Mouse (Mus musculus) megakaryocyte, embryonic 14.5 days (primary cell): ENCODE results near the gene Pla2g7. TPM values are rescaled to one million over a fixed set of nuclear protein-coding genes. Genes with fewer than 3 reads are reported as not detected.

Source experiments
- H3K27me3 ChIP-seq: replicated peaks from 2 replicates; pipeline ENCODE3; 2012; ENCODE audit warnings: inconsistent platforms
- H3K36me3 ChIP-seq: replicated peaks from 2 replicates; pipeline ENCODE3; 2012; ENCODE audit warnings: low read length, inconsistent platforms, mixed read lengths
- H3K4me1 ChIP-seq: 2 replicates; pipeline ENCODE4 v1.6.1; 2012; ENCODE audit warnings: inconsistent platforms
- H3K4me3 ChIP-seq: replicated peaks from 2 replicates; pipeline ENCODE3; 2012; ENCODE audit warnings: moderate library complexity, mild to moderate bottlenecking, inconsistent platforms
- H3K9me3 ChIP-seq: 2 replicates; pipeline ENCODE4 v1.6.1; 2012; ENCODE audit warnings: inconsistent platforms
- FLI1 ChIP-seq: IDR thresholded peaks from 2 replicates; pipeline ENCODE4 v1.6.1; 2012; ENCODE audit warnings: low read length, inconsistent platforms, mixed read lengths
- GATA1 ChIP-seq: IDR thresholded peaks from 3 replicates; pipeline ENCODE4 v1.6.1; 2012; ENCODE audit warnings: mixed read lengths, low read length, inconsistent platforms, borderline replicate concordance
- polyA plus RNA-seq: library from polyadenylated mRNA; stranded (reverse); fragments of >175 nt; gene quantifications from 2 replicates; pipeline ENCODE4 v1.2.3, GENCODE M21; 2012; ENCODE audit warnings: low replicate concordance; ENCODE audit not compliant: insufficient read depth

Pla2g7 gene
- polyA plus RNA-seq, 1 experiment, result 6.2 TPM

GRCm38 (mm10) chr17:43580456-43580855, 12.6 kb downstream of the Pla2g7 start:
- Histone ChIP-seq H3K36me3 (no peaks in the 10 kb centered on the region), H3K27me3 (no peaks in the 10 kb centered on the region), H3K4me1 (no peaks in the 10 kb centered on the region), H3K4me3 (no peak overlapping the region), H3K9me3 (no peaks in the 10 kb centered on the region)
- TF ChIP-seq FLI1 (no peak), GATA1 (no peak)

- Histone ChIP-seq H3K4me1 (no peaks in the 10 kb centered on the region), H3K9me3 (no peaks in the 10 kb centered on the region), H3K4me3 (no peak overlapping the region), H3K27me3 (no peaks in the 10 kb centered on the region), H3K36me3 (no peaks in the 10 kb centered on the region)
- TF ChIP-seq GATA1, result no peak
- TF ChIP-seq FLI1, result no peak
Measured at GRCm38 (mm10) chr17:43581012-43581467, 13.1 kb downstream of the Pla2g7 start.

GRCm38 (mm10) chr17:43584771-43585170, 16.9 kb downstream of the Pla2g7 start:
- no peaks in the 10 kb centered on the region for H3K36me3 ChIP-seq
- no peaks in the 10 kb centered on the region for H3K27me3 ChIP-seq
- no peaks in the 10 kb centered on the region for H3K9me3 ChIP-seq
- no peaks in the 10 kb centered on the region for H3K4me1 ChIP-seq
- TF ChIP-seq FLI1 (no peak), GATA1 (no peak)
- H3K4me3 ChIP-seq, result no peak overlapping the region

GRCm38 (mm10) chr17:43587278-43587677, 19.4 kb downstream of the Pla2g7 start:
- H3K4me3 ChIP-seq, result no peak overlapping the region
- TF ChIP-seq GATA1, result no peak
- TF ChIP-seq FLI1, result no peak

GRCm38 (mm10) chr17:43589750-43590149, 21.9 kb downstream of the Pla2g7 start:
- Histone ChIP-seq H3K4me3 (no peak overlapping the region), H3K4me1 (no peaks in the 10 kb centered on the region), H3K27me3 (no peaks in the 10 kb centered on the region), H3K9me3 (0 out of 2 replicates have a peak, but pooled peaks cover 5% of the 10 kb centered on the region), H3K36me3 (no peaks in the 10 kb centered on the region)
- TF ChIP-seq GATA1 (no peak), FLI1 (no peak)

More at GRCm38 (mm10) chr17:43587278-43587677, 19.4 kb downstream of the Pla2g7 start:
- Histone ChIP-seq H3K9me3 (0 out of 2 replicates have a peak, but pooled peaks cover under 1% of the 10 kb centered on the region), H3K36me3 (no peaks in the 10 kb centered on the region), H3K4me1 (no peaks in the 10 kb centered on the region), H3K27me3 (no peaks in the 10 kb centered on the region)

- no peaks in the 10 kb centered on the region for H3K36me3 ChIP-seq
- H3K27me3 ChIP-seq, result no peaks in the 10 kb centered on the region
- H3K9me3 ChIP-seq, result 0 out of 2 replicates have a peak, but pooled peaks cover 5% of the 10 kb centered on the region
- H3K4me3 ChIP-seq, result no peak overlapping the region
- no peak for TF ChIP-seq GATA1
- TF ChIP-seq FLI1, result no peak
- H3K4me1 ChIP-seq, result no peaks in the 10 kb centered on the region
Measured at GRCm38 (mm10) chr17:43590531-43590930, 22.6 kb downstream of the Pla2g7 start.

GRCm38 (mm10) chr17:43592296-43593291, 24.7 kb downstream of the Pla2g7 start:
- no peaks in the 10 kb centered on the region for H3K27me3 ChIP-seq
- no peak overlapping the region for H3K4me3 ChIP-seq
- no peak for TF ChIP-seq FLI1
- no peak for TF ChIP-seq GATA1
- H3K4me1 ChIP-seq, result no peaks in the 10 kb centered on the region
- no peaks in the 10 kb centered on the region for H3K36me3 ChIP-seq
- peaks cover 12% of the 10 kb centered on the region for H3K9me3 ChIP-seq

- Histone ChIP-seq H3K4me1 (no peaks in the 10 kb centered on the region), H3K4me3 (no peak overlapping the region), H3K36me3 (no peaks in the 10 kb centered on the region), H3K27me3 (no peaks in the 10 kb centered on the region), H3K9me3 (peaks cover 12% of the 10 kb centered on the region)
- TF ChIP-seq GATA1 (no peak), FLI1 (no peak)
Measured at GRCm38 (mm10) chr17:43597742-43598141, 29.8 kb downstream of the Pla2g7 start.

GRCm38 (mm10) chr17:43598706-43599105, 30.8 kb downstream of the Pla2g7 start:
- H3K9me3 ChIP-seq, result peaks cover 12% of the 10 kb centered on the region
- no peak for TF ChIP-seq GATA1
- H3K27me3 ChIP-seq, result no peaks in the 10 kb centered on the region
- H3K4me1 ChIP-seq, result no peaks in the 10 kb centered on the region
- no peak overlapping the region for H3K4me3 ChIP-seq
- H3K36me3 ChIP-seq, result no peaks in the 10 kb centered on the region

- Histone ChIP-seq H3K4me1 (no peaks in the 10 kb centered on the region), H3K27me3 (peaks cover 3% of the 10 kb centered on the region), H3K4me3 (no peak overlapping the region), H3K36me3 (no peaks in the 10 kb centered on the region), H3K9me3 (no peaks in the 10 kb centered on the region)
- TF ChIP-seq FLI1 (no peak), GATA1 (no peak)
Measured at GRCm38 (mm10) chr17:43606704-43607103, 38.8 kb downstream of the Pla2g7 start.
